Mouse (Mus musculus): ENCODE measurements around the gene Ltk. TPM values are rescaled to one million over a fixed set of nuclear protein-coding genes. Genes with fewer than 3 reads are reported as not detected.

Gene Ltk
- under 1 TPM in 1 of 2 experiments, not detected in 1; 0.02 TPM for polyA plus RNA-seq (2012; fragmentation: generic; extraction: Trizol)

DNA sequence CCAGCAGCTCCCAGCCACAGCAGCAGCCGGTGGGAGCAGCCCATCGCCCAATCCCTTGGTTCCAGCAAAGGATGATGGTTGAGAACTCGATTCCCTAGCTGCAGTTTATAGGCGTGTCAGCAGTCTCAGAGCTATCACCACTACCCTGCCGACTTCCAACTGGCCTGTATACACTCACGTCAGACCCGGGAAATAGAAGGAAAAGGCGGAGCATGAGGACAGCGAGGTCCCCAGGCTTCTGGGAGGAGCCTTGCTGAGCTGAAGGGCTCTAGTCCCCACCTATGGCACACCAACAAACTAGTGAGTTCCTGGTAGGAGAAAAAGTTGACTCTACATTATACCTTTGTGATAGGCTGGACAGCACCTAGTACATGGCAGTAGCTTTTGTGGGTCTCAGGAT is at the start of gene Ltk:
Gene Ltk, minus strand, starts transcription at position 181 of the 400 bp plus-strand sequence.

GRCm38 (mm10) chr2:119797279-119797783 is 37.1 kb upstream of the Ltk start, which contains the start of gene Tyro3:
TSS of gene Tyro3 (plus strand) at chr2:119797733.

DNA sequence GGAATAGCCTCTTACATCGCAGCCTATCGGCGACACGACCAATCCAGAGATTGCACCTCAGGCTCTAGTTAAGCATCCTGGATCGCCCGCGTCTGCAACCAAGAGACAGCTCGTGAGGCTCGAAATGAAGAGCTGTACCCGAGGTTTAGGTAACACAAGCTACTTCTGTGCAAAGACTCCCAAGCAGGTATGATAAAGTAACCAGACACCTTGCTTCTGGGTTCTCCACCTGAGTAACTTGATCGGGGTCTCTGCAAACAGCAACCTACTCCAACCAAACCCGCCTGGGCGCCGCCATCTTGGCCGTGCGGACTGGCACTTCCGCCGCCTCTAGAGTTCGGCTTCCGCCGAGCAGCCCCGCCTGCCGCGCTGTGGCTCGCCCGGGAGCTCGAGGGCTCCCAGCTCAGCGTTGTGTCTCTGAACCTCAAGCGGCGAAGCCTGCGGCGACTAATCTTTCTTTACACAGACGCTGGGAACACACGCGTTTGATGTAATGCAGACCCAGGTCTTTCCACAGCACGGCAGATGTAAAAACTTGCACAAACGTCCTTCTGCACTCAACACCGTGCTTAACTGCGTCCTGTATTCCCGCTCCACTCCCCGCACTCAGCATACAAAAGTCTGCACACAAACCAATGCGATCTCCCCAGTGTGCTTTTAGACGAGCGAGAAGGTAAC is 27.1 kb upstream of the Ltk start, which contains the start of gene Rpap1:
Gene Rpap1, minus strand, starts transcription at position 332 of the 678 bp plus-strand sequence.

DNA sequence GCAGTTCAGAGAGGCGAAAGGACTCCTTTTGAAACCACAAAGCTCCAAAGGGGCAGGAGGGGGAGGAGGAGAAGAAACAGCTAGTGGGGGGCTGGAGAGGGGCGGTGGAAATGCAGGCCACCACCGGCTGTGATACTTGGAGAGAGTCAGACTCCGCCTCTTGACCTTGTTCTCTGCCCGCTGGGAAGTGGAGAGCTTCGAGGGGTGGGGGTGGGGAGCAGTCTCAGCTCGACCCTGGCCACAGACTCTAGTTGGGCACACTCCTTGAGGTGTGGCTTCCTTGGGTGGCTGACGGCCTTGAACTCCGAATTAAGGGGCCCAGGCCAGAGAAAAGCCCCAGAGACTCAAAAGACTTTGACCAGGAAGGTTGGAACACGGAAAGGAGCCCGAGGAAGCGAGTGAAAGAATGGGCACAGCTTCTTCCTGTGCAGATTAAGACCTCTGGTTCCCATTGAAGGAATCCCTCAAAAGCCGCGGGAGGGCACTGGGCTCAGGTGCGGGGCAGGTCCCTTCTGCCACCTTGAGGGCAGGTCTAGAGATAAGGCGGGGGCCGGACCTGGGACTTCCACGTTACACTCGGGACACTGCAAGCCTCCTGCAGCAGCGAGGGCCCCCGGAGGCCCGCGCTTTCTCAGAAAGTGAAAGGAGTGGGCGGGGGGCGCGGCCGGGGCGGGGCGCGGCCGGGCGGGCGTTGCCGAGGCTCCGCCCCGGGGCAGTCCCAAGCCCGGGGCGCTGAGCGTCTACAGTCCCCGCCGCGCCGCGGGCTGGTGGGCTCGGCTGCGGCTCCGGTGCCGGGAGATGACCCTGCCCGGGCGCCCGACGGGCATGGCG is 18.4 kb downstream of the Ltk start, which contains the start of gene Itpka:
Gene Itpka, plus strand, starts transcription at position 757 of the 831 bp plus-strand sequence.

Other genes starting within 250 kb of the Ltk start
- under 1 TPM; 0.01 to 0.04 TPM for gene Exd1, start 212.8 kb downstream of the Ltk start, polyA plus RNA-seq (2012; fragmentation: generic; extraction: Trizol)
- gene Chp1, start 212.7 kb downstream of the Ltk start, polyA plus RNA-seq (2012; fragmentation: generic; extraction: Trizol): 10 to 100 TPM; 17.8 to 47.3 TPM
- 1 to 10 TPM in 1 of 2 experiments, under 1 TPM in 1; 0.81 to 9.5 TPM for gene Nusap1, start 142.1 kb downstream of the Ltk start, polyA plus RNA-seq (2012; fragmentation: generic; extraction: Trizol)
- gene Oip5, start 142.0 kb downstream of the Ltk start, polyA plus RNA-seq (2012; fragmentation: generic; extraction: Trizol): 1 to 10 TPM; 1.1 to 5.9 TPM
- gene Ndufaf1, start 97.6 kb downstream of the Ltk start, polyA plus RNA-seq (2012; fragmentation: generic; extraction: Trizol): 10 to 100 TPM in 1 of 2 experiments, 1 to 10 TPM in 1; 5.7 to 15.6 TPM
- 10 to 100 TPM in 1 of 2 experiments, 1 to 10 TPM in 1; 3.2 to 16.4 TPM for gene Rtf1, start 85.4 kb downstream of the Ltk start, polyA plus RNA-seq (2012; fragmentation: generic; extraction: Trizol)
- under 1 TPM; 0.20 to 0.44 TPM for gene Itpka, start 18.1 kb downstream of the Ltk start, polyA plus RNA-seq (2012; fragmentation: generic; extraction: Trizol)
- 10 to 100 TPM in 1 of 2 experiments, 1 to 10 TPM in 1; 6.8 to 12.2 TPM for gene Rpap1, start 27.1 kb upstream of the Ltk start, polyA plus RNA-seq (2012; fragmentation: generic; extraction: Trizol)
- gene Tyro3, start 37.3 kb upstream of the Ltk start, polyA plus RNA-seq (2012; fragmentation: generic; extraction: Trizol): 1 to 10 TPM; 5.6 to 7.1 TPM
- gene Mga, start 136.8 kb upstream of the Ltk start, polyA plus RNA-seq (2012; fragmentation: generic; extraction: Trizol): 1 to 10 TPM in 1 of 2 experiments, under 1 TPM in 1; 0.19 to 1.3 TPM
- gene Mapkbp1, start 212.3 kb upstream of the Ltk start, polyA plus RNA-seq (2012; fragmentation: generic; extraction: Trizol): 1 to 10 TPM in 1 of 2 experiments, under 1 TPM in 1; 0.89 to 8.1 TPM